Mouse (Mus musculus) monocyte, adult 2 months (primary cell): ENCODE data around the gene Gm9945.

ENCODE experiments used
- DNase-seq, 2 experiments: peaks; one replicate each; pipeline ENCODE4 v3.0.0; 2022; ENCODE audit warnings: low spot score in 2 of 2, low read depth in 1 of 2

The Gm9945 gene

DNA sequence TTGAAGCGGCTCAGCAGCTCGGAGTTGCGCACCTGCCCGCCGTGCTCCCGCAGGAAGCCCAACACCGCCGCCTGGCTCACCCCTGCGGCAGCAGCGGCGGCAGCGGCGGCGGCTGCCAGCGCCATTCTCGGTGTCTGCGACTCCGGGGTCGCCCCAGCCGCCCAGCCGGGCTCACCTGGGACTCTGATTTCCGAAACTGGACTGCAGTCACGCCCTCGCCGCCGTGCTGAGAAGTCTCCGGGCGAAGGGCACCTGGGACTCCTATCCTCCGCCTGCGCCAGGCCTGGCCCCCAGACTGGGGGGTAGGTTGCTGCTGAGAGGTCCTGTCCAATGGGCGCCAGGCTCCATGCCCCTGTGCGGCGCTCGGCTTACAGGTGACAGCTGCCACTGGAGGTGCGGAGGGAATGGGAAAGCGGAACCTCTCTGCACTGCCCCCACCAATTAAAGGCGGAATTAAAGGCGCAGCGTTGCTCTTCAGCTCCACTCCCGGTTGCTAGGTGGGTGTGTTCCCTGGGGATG, at the start of gene Gm9945, which contains the start of gene Sowaha:
Gene Gm9945 (plus strand): TSS at position 384 of the 519 bp plus-strand sequence.
Gene Sowaha (minus strand): TSS at position 492 of the 519 bp plus-strand sequence.
- no peak for DNase-seq

DNA sequence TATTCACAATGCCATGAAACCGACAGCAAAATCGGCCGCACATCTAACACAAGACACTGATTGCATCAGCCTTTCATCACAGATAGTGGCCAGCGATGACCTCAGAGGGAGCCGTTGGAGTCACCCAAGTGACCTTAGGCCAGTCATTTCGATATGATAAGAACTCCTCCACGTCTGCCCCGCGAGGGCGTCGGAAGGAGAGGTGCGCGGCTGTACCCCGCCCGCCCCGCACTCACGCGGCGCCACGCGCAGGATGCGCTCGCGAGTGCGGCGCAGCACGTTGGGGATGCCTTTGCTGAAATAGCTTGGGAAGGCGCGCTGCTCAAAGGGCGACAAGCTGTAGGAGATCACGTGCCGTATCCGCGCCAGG, 49.7 kb upstream of the Gm9945 start:
- no peak for DNase-seq

DNA sequence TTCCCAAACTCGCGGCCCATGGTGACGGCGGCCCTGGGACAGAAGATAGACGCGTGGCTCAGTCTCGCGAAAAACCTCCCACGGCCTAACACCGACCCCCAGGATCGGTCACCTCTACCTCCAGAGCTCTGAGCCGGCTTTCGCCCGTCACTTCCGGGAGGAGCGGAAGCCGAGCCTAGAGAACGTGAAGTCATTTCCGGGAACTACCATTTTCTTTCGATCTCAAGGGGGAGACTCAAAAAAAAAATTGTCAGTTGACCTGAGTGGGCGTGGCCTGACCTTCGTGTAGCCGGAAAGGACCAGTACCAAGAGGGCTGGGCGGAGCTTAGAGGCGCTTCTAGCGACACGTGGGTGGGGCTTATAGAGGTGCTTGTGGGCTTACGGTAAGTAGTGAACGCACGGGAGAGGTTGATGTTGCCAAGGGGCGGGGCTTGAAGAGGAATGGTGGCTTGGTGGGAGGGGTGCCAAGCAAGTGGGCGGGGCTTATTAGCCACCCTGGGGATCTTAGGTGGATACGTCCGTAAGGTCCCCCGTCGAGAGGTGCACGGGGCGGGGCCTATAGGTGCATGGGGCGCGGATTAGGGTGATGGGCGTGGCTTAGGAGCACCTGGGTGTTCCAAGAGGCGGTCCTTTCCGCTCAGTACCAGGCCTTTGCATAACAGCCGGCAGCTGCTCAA, 49.2 kb upstream of the Gm9945 start, which contains the start of the genes Uqcrq and Gdf9:
Gene Uqcrq (minus strand): TSS at position 162 of the 677 bp plus-strand sequence.
Gene Gdf9 (plus strand): TSS at position 354 of the 677 bp plus-strand sequence.
- DNase-seq, result peak; percentile 95 to 97

DNA sequence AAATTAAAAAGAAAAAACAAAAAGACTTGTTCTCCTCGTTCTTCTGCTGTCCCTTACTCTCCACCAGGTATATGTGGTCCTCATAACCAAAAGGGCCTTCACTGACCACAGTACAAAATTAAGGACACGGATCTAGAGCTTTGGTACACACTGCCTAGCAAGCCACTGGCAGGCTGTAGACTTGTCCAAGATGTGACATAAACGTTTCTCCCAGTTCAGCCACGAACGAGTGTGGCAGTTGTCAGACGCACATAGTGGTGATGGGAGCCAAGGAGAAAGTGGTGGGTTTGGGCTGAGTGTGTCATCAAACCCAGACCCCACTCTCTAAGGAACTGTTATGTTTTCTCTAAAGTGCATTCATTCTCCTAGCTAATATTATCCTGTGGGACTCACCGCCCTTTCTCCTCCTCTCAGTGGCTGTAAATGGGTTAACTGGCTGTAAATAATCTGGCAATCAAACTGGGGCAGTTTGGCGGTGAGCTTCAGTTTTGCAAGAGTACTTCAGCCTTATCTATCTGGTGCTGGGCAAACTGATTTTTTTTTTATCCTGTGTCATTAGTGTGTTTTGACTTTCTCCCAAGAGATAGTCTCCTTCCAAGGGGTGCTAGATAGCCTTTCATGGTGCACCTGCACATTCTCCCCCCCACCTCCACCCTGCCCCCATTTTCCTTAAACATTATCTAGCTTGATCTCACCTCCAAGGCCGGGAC, 48.5 kb upstream of the Gm9945 start:
- DNase-seq, result no peak

DNA sequence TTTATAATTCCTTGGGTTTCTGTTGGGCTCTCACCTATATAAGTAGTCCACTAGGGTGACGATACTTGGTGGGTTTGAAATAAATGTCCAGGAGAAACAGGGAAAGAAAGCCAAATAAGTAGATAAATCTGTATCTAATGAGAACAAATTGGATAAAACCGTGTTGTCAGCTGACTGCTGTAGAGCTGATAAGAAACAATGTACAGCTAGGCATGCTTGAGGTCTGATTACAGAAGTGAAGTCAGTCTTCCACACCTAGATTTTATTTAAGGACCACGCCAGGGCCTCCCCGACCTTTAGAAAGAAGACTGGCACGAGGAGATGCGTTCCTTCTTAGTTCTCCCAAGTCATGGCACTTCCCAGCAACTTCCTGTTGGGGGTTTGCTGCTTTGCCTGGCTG, 46.9 kb upstream of the Gm9945 start:
- DNase-seq, result no peak

DNA sequence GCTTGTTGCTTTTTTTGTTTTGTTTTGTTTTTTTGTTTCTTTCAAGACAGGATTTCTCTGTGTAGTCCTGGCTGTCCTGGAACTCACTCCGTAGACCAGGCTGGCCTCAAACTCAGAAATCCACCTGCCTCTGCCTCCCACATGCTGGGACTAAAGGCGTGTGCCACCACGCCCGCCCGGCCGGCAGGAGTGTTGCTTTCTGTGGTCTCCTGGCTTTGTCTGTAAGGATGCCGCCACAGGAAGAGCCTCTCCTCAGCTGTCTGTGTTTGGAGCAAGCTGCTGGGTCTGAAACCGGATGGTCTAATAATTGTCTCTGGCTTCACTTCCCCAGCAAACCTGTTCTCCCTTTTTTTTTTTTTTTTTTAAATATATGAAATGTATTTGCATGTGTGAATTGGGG, 44.5 kb upstream of the Gm9945 start:
- DNase-seq, result no peak

DNA sequence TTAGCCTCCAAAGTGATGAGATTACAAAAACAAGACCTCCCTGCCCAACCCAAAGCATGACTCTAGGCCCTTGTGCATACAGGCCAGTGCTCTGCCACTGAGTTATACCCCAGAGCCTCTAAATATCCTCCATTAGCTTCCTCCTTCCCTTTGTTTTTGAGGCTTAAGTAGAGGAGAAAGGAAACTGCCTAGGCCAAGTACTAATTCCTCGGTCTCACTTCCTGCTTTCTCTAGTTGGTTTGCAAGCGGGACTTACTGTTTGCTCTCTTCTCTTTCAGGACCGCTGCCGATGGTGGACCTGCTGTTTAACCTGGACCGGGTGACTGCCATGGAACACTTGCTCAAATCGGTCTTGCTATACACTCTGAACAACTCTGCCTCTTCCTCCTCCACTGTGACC, 43.6 kb upstream of the Gm9945 start:
- DNase-seq, result no peak

DNA sequence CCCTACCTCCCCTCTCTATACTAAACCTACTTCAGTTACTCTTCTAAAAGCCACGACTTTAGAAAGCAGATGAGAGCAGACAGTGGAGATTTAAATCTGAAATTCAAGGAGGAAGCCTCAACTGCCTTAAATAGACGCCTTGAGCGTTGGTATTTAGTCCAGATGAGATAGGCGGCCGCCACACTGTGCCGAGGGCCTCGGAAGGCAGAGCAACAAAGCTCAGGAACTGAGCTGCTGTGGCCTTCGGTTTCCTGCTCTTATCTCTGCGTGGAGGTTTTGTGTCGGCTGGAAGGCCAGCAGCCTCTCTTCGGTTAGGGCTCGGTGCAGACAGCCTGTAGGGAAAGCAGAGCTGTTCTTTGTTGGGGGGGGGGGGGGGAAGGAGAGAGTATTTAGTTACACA, 38.0 kb upstream of the Gm9945 start:
- no peak for DNase-seq

DNA sequence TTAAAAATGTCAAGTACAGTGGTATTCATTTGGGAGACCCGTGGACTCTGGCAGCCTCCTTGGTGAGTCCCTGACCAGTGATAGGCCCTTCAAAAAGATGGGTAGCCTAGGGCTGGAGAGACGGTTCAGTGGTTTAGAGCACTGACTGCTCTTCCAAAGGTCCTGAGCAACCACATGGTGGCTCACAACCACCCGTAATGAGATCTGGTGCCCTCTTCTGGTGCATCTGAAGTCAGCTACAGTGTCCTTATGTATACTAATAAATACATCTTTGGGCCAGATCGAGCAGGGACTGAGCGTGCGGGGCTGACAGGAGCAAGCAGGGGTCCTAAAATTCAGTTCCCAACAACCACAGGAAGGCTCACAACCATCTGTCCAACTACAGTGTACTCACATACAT, 36.1 kb upstream of the Gm9945 start:
- DNase-seq, result peak in 1 of 2 experiments; percentile 26

DNA sequence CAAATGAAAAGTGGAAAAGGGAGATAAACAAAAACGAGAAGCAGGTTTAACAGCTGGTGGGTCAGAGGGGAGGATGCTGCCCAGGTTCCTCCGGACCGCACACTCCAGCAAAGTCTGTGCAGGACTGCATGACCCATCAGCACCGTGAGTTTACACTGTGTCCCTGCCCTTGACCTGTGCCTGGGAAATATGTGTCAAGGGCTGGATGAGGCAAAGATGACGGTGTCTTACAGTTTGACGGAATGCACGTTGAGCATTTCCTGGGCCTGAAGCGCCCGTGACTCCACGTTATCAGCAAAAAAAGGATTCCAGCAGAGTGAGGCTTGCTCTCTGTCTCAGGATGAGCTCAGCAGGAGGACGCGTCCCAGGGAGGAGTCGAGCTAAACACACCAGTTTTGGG, 34.4 kb upstream of the Gm9945 start:
- no peak for DNase-seq

DNA sequence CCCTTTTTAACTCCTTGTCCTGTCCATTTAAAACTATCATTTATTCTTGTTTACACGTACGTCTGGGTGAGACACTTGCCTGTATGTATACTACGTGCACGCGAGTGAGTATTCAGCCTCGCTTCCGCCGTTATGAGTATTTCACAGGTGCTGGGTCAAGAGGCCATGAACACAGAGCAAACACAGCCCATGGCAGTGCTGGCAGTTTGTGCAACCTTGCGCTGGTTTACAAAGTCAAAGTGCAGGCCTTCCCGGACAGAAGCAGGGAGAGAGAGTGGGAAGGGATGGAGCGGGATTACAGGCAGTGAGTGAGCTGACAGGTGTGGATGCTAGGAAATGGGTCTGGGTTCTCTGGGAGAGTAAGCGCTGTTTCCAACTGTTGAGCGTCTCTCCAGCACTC, 33.8 kb upstream of the Gm9945 start:
- DNase-seq, result no peak

DNA sequence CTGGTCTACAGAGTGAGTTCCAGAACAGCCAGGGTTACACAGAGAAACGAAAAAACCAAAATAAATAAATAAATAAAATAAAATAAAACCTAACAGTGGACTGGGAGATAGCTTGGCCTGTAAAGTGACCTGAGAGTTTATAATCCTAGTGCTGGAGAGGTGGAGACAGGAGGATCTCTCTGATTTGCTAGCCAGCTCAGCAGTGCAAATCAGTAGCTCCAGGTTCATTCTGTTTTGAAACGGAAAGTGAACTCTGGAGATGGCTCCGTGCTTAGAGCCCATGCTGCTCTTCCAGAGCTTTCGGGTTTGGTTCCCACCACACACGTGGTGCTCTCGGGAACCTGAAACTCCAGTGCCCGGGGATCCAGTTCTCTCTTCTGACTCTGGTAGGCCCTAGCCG, 32.0 kb upstream of the Gm9945 start:
- DNase-seq, result no peak

DNA sequence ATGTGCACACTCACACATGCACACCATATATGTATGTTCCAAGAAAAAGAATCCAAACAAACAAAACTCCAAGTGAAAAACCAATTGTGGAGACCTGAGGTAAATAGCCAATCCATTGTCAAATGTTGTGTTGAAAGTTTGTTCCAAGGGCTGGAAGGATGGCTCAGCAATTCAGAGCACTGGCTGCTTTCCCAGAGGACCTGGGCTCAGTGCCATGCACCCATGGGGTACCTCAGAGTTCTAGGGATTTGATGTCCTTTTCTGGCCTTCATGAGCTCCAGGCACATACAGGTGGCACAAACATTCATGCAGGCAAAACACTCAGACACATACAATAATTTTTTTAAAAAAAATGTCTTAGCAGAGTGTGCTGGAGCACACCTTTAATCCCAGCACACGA, 31.4 kb upstream of the Gm9945 start:
- no peak for DNase-seq

DNA sequence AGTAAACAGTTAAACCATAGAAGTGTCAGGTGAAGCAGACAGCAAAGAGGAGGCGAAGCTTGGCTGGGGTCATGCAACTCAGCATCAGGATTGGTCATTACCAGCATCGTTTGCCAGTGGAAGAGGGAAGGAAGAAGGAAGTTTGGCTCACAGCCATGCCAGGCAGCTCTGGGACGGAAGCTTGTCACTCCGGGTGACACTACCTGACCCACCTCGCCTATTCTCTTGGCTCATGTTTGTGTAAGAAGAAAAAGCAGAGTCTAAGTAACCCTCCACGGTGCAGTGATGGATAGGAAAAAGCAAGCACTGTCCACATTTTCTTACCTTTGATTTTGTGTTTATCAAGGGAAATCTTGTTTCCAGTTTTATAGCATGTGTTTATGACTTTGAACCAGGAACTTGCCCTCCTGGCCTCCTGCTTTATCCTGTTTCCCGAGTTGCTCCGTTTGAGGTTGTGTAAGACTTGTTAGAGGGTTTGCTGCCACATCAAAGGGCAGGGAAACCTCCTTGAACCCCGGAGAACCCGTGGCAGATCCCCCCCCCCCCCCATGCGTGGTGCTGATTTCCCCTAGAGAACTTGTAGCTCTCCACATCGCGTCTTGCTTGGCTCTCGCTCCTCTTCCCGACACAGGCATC, 29.8 kb upstream of the Gm9945 start:
- no peak for DNase-seq

DNA sequence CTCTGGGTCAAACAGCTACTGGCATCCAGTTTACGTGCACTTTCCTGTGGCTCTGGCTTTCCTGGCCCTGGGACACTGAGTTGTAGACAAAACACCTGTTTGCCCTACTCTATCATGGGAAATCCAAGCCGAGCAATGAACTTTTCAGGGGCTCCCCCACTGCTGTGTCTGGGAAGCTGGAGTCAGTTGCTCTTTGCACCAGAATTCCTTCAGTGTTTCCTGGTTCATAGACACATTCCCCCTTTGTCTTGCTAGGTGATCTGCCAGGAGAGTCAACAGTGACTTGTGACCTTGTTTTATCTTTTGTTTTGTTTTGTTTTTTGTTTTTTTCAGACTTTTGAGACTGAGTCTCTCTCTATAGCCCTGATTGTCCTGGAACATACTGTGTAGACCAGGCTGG, 28.6 kb upstream of the Gm9945 start:
- no peak for DNase-seq

DNA sequence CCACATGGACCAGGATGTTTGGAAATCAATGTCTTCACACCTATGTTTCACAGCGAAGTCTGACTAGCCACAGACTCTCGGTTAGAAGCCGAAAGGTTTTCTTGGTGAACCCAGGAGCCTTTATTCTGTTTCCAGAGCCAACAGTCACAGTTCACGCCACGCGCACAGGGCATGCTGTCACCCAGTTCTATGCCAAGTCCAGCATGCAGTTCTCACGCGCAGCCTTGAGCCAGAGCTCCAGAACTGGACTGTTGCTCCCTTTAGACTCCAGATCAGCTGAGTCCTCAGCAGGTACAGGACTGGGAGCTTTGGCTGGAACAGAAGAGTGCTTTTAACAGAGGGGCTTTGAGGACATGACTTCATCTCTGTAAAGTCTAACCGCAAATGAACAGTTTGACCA, 27.6 kb upstream of the Gm9945 start:
- DNase-seq, result no peak

DNA sequence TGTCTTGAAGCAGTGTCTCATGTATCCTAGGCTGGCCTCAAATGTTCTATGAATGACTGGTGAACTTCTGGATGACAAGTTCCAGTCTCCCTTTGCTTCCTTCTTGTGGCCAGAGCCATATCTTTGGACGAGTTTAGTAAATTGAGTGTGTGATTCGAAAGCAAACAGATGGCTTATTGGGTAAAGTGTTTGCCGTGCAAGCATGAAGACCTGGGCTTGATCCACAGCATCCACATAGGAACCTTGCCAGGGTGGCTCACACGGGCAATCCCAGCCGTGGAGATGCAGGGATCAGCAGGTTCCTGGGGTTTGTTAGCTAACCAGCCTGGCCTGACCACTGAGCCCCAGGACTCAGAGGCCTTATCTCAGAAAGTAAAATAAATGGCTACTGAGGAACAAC, 26.9 kb upstream of the Gm9945 start:
- DNase-seq, result no peak

DNA sequence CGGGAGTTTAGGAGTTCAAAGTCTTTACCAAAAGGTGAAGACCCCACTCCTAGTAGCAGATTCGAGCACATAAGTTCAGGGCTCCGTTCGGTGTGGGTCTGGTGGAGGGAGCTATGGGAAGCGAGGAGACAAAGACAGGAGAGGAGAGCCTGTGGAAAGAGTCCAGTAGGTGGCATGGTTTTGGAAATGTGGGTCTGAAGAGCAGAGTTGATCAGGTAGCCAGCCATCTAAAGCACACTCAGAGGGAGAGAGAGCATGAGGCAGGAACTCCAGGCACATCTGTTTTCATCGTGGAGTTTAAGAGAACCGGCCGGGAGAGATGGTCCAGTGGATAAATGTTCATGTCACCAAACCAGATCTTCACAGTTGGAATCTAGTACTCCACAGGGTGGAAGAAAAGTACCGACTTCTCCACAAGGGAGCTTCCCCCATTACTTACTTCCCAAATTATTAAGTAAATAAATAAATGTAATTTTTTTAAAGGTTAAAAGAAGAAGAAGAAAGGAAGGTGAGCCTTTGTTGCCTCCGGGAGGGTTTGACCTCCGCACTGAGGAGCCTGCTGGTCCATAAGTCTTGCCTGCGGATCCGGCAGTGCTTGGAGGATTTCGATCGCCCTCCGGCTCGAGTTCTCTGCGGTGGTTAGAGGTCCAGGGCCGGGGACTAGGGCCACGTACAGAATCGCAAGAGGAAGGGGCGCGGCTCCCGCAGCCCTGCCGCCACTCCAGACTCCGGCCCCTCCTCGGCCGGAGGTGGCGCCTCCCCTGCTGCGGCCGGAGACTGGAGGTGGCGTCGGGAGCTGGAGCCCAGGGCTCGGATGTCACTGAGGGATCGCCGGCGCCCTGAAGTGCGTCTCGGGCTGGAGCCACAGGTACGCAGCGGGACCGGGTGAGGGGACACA, 23.2 kb upstream of the Gm9945 start, which contains the start of the genes Gm10447 and Shroom1:
Gene Gm10447 (minus strand): TSS at position 637 of the 898 bp plus-strand sequence.
Gene Shroom1 (plus strand): TSS at position 732 of the 898 bp plus-strand sequence.
- no peak for DNase-seq

DNA sequence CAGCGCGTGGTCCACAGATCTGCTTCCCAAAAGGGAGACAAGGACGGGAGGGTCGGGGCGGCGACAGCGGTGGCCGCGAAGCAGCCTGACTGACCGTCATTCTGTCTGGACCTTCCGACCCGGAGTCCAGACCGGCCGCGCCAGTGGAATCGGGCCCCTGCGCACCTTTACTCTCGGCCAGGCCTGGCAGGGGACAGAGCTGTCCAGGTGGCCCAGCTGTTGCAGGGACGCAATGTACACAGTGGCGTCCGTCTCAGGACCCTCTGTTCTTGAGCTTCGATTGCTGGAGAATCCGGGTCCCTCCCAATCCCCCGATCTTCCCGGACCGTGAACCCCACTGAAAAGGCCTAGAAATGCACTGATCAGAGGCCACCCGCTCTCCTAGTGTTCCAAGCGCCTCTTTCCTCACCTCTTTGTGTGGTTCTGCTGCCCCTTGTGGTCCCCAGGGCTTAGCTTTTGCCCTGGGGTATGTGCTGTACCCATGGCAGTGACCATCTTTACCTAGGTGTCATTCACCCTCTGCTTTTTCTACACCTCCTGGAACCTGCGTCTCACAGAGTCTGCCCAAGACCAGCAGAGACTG, 22.5 kb upstream of the Gm9945 start:
- DNase-seq, result no peak

DNA sequence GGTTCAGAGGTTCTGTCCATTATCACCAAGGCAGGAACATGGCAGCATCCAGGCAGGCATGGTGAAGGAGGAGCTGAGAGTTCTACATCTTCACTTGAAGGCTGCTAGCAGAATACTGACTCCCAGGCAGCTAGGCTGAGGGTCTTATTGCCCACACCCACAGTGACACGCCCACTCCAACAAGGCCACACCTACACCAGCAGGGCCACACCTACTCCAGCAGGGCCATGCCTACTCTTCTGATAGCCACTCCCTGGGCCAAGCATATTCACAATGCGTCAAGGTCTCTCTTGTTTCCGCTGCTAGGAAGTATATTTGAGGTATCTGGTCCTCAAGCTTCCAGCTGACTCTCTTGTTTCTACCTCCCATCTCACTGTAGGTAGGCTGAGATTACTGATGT, 21.0 kb upstream of the Gm9945 start:
- no peak for DNase-seq
